Mouse (Mus musculus) retina, postnatal 1 day (tissue): ENCODE data around the gene Syt2.

ENCODE experiments used
- DNase-seq: peaks from one replicate; pipeline ENCODE4 v3.0.0-alpha.2; 2012

The Syt2 gene

DNA sequence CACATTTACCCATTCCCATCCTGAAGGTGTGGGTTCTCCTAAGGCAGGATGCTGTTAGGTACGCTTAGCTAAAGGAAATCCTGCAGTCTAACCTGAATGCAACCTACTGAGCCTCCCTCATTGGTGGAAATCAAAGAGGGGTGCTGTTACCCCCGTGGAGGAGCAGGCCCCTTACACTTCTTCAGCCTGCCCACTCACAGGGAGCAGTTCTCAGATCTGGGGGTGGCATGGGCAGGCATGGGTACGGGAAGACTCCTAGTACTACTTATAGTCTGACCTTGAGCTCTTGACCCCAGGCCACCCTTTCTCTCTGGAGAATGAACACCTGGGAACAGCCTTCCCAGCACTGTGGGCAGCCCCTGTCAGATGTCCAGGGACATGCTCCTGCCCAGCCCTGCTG is 61.0 kb downstream of the Syt2 start:
- no peak for DNase-seq

DNA sequence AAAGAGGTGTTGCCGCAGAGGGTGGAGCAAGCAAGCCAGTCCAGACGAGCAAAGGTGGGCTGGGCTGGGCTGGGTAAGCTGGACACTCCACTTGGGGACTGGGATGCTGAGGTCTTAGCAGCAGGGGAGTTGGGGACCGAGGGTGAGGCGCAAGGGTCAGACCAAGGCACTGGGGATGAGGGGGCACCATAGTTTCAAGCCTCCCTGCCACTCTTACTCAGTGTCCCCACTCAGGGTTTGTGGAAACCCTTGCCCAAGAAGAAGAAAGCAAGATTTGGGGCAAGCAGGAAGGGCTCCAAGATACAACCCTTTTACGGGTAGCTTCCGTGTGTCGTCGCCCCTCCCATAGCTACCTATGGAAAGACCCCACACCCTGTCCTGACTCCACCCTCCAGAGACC is 61.8 kb downstream of the Syt2 start:
- no peak for DNase-seq

DNA sequence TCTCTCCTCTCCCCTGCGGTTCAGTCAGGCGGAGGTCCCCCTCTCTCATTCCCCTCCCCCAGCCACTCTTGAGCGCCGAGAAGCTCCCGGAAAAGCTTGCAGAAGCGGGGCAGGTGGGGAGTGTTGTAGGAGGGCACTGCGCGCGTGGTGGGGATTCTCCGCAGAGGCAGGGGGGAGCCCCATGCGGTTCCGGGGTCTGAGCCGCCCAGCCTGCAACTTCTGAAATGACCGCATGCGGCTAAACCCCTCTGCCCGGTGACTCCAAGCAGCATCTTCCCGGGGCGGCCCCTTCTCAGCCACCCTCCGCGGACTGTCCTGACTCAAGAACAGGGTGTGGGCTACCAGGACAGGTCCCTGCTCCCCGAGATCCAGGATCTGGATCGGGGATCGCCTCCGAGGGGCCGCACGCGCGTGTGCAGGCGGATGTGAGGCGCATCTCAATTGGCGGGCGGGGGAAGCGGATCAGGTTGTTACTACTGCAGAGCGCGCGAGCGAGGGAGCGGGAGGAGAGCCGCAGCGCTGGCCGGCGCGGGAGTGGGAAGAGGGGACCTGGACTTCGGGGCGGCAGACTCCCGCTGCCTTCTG is 62.4 kb downstream of the Syt2 start:
- DNase-seq, result peak; percentile 81

DNA sequence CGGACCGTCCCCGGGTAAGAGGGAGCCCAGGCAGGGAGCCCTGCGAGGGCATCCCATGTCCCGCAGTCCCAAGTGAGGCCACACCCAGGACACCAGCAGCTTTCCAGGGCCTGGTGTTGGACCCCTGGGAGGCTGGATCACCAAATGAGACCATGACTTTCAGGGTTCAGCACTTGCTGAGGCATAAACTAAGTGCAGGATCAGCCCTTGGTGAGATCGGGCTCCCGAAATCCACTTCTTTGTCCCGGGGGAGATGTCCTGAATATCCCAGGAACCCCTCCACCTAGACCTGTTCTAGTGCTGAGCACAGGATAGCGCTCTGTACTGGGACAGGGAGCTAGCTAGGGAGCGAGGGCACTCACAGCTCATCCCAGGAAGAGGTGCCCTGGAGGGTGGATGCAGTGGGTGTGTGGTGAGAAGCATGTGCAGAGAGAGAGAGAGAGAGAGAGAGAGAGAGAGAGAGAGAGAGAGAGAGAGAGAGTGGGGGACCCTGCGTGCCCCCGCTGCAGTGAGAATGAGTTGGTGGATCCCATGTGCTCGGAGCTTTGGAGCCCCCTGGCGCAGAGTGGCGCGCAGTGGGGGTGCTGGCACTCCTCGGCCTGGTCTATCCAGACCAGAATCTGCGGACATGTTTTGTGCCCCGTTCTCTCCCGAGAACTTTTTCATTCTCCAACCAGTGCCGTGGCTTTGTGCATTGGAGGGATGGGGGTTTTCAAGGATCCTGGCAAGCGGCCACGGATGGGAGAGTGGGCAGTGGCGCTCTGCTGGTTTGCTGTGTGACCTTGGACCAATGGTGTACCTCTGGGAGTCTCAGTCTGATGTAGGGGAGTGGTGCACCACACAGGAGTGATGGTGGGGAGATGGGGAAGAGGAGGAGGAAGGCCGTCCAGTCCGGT is 63.2 kb downstream of the Syt2 start:
- DNase-seq, result peak; percentile 44

DNA sequence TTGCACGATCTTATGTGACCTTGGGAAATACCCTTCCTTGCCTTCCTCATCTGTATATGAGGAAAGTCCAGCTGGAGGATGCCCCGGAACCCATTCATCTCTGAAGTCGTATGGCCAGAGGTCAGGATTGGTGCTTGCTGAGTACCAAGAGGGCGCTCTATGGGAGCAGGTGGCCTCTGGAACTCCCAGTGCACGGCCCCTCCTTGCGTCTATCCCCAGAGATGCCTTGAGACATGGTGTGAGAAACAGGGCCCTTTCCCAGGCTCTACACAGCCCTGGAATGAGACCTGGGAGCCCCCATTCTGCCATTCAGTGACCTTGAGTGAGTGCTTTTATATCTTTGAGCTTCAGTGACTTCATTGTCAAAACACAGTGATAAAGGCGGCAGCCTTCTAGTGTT is 64.6 kb downstream of the Syt2 start:
- DNase-seq, result no peak

DNA sequence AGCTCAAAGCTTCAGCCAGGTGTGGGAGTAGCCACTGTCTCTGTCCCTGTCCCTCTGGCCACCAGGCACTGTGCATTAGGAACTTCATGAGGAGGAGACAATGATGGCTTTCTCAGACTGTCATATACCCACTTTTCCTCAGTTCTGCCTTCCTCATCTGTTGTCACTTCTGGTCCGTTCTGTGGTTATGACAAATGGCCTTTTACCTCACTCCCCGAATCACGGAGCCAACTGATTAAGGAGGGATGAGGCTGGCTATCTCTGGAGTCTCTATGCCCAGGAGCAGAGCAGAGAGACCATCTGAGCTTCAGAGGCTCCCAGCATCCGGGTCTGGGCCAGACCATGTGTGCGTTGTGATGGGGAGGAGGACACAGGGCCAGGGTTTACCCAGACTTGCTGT is 65.2 kb downstream of the Syt2 start:
- DNase-seq, result no peak

DNA sequence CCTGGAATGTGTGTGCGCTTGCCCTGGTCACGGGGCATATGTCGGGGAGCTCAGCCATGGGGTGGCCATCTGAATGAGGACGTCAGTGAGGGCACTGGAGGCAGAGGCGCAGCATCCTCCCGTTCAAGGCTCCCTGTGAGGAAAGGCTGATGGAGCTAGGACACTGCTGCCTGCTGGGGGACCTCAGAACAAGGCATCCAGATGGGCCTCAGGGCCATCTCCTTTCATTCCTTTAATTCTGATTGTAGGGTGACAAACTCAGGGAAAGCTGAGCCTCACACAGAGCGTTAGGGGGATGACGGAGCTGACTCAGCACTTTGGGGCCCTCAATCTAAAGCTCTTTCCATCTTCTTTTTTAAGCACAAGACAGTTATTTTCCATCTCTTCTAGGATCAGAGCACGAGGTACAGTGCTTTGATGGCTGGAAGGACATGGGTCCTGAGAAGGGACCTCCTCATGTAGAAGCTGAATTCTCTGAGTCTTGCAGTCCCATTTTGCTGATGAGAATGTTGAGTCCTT is 66.4 kb downstream of the Syt2 start:
- DNase-seq, result no peak

DNA sequence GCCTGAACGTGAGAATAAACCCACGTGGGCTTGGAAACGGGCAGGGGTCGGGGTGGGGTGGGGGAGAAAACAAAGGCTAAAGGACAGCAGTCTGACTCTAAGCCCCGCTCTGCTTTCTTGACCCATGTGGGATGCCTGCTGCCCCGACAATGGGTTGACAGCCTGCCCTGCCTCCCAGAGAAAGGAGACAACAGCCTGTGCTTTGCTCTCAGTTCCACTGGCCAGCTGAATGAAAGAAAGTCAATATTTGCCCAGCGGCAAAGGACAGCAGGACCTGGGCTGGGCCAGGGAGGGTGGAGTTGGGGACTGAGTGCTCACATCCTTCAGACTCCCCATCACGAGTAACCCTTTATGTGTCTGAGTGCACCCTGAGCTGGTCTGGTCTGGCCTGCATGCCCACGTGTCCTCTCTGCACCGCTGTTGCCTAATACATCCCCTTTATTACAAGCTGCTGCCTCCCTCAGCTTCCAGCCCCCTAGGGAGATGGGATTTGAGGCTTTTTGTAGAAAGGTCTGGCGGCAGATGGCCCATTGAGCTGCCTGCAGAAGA is 67.0 kb downstream of the Syt2 start:
- DNase-seq, result peak; percentile 79

DNA sequence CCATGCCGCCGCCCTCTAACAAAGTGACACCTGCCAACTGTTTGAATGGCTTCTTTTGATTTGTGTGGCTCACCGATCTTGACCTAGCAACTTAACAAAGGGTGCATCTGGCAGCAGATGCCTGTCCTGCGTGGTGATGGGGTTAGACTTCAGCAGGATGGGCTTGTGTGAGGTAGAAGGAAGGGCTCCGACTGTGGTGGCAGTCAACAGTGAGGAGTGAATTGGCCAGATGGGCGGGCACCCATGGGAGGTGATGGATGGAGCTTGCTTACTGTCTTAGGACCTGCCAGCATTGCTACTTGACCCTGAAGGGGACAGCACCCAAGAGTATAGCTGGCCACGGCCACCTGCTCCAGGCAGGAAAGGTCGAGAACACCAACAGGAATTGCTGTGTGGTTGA is 67.7 kb downstream of the Syt2 start:
- no peak for DNase-seq

DNA sequence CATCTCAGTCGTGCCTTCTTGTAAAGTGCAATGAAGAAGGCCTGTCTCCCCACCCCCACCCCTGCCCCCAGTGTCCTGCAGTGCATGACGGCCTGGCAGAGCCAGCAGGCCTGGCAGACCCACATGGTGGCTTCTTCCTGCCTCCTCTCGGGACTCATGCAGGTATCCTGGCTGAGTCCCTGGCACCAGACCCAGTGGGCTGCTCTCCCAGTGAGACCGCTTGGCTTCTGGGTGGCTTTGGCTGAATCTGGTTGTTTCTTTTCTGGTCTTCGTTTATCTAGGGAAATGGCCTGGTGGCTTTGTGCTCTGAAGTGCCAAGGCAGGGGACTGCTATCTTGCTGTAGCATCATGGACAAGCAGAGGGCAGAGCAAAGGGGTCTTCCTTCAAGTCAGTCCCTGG is 68.6 kb downstream of the Syt2 start:
- no peak for DNase-seq

DNA sequence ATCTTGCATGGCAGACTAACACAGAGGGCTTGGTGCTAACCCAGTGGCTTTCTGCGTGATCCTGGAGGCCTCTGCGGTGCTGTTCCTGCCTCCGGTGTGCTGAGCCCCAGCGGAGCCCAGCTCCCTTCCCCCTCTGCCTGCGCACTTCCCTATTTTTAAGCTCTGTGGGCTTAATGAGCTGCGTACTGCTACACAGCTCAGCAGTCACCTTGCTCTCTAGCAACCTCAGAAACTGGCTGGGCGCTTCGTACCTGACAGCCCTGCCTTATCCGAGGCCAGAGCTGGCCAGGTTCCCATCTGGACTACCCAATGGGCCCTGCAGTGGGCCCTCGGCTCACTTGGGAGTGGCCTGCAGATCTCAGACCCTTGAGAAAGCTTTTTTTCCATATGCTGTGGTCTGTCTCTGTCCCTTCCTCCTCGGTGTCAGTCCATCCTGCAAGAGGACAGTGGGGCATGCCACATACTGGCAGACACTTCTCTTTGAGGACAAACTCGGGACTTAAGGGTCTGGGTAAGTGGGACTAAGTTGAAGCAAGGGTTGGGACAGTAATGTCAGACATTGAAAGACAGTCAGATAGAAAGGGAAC is 73.3 kb downstream of the Syt2 start:
- DNase-seq, result no peak

DNA sequence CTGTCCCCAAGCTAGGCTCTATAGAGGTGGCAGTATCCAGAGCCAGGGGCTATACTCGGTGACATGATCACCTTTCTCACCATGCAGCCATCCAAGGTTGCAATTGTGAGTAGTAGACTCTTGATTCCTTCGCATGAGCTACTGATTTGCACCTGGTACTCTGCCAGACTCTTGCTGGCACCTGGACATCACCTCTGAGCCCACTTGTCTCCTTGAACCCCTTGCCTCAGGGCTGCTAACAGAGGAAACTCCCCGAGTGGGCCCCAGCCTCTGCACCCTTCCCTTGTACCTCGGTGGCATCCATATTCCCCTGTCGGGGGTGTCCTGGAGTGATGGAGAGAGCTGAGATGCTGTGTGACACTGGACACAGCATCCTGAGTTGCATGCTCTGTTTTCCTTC is 75.0 kb downstream of the Syt2 start:
- DNase-seq, result no peak

DNA sequence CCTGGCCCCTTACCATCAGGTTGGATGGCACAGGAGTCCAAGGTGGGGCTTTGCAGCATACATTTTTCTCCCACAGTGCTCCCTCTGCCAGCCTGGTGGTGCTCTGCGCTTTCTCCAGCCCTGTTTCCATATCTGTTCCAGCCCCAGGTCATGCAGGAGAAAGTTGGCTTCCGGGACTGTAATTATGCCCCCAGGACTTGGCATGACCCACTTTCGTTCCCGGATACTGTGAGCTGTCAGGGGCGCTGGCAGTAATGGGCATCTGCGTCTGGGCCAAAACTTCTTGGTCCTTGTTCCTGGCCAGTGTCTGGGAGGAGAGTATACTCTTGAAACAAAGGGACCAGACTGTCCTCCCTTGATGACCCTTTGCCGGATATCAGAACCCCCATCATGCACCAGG is 76.4 kb downstream of the Syt2 start:
- DNase-seq, result no peak

DNA sequence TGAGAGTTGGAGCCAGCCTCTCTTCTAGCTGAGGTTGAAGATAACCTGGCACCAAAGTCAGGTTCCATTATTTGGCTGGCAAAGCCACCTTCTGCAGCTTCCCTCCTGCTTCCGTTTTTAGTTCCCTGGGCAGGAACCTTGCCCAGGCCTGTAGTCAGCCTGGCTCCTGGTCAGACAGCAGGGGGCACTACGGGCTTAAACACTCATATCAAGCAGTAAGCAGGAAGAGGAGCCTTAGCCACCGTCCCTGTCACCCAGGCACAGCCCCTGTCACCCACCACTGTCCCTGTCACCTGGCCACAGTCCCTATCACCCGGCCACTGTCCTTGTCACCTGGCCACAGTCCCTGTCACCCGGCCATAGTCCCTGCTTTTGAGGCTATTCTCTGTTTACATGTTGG is 78.8 kb downstream of the Syt2 start:
- peak; percentile 58 for DNase-seq

DNA sequence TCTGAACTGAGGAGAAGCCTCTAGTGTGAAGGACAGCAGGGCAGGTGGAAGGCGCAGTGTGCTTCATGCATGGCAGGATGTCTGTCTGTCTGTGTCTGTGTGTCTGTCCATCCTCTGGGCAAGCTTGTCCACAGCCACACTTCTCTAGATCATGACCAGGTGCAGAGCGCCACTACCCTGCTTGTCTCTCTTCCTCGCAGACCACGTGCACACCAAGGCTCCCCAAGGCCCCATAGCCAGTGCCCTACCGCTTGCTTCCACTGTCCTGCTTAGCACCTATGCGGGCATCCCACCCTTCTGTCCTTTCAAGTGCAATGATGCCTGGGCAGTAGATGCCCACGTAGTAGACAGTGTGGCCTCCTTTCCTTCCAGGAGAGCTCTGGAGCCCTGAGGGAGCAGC is 80.0 kb downstream of the Syt2 start:
- no peak for DNase-seq

DNA sequence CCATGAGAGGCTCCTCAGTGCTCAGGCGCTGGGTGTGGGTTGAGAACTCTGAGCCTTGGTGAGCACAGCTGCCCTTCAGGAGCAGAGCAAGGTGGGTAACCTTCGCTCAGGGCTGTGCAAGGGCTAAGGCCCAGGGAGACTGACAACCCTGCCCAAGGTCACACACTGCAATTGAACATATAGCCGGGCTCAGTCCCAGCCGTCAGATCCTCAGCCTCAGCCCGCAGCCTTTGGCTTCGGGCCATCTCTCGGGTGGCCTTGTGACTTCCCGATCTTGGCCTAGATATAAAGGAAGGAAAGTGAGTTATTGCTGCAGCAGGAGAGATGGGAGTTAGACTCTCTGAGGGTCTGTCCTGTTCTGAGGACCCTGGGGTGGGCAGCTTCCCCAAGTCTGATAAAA is 80.8 kb downstream of the Syt2 start:
- no peak for DNase-seq

DNA sequence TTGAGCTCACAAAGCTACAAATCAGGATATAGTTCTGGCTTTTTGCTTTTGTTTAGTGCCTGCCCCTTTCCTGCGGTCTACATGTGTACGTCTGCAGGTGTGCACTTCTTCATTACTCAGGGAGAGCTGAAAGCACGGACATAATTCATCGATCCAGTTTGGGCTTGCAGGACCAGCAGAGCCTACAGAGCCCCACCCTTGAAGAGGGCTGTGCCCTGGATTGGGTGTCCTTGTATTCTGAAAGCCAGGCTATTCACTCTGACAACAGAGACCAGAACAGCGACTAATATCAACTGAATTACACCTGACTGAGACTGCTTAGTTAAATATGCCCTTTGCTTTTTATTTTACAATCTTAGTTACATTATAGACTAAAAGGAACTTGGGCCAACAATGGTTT is 87.2 kb downstream of the Syt2 start:
- no peak for DNase-seq

DNA sequence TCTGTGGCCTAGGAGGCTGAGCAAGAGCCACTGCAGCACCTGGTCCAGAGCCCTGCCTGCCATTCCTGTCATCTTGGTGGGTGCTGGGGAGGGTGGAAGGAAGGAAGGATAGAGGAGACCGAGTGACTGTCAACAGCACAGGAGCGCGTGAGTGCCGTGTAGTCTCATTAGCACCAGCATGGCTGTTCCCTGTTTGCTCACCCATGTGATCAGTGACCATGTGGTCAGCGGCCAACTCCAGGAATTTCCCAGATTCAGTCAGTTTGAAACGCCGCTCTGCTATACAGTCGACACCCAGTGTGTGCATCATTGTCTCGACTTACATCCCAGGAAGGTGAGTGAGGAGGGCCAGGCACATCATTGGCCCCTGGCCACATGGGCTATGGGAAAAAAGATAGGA is 91.0 kb downstream of the Syt2 start:
- peak; percentile 34 for DNase-seq

DNA sequence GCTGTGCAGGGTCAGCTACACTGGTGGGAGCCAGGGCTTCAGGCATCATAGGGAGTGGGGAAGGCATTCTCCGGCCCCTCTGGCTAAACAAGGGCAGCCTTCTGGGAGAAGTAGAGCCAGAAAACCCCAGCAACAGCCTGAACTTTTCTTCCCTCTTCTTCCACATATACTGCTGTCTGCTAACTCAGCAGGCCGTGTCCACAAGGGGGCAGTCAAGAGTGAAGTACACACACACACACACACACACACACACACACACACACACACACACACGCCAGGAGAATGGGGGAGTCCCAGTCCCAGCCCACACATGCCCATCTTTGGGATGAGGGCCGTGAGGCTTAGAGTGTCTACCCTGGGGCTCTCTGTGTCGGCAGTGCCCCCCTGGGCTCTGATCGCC is 95.0 kb downstream of the Syt2 start:
- DNase-seq, result peak; percentile 34

DNA sequence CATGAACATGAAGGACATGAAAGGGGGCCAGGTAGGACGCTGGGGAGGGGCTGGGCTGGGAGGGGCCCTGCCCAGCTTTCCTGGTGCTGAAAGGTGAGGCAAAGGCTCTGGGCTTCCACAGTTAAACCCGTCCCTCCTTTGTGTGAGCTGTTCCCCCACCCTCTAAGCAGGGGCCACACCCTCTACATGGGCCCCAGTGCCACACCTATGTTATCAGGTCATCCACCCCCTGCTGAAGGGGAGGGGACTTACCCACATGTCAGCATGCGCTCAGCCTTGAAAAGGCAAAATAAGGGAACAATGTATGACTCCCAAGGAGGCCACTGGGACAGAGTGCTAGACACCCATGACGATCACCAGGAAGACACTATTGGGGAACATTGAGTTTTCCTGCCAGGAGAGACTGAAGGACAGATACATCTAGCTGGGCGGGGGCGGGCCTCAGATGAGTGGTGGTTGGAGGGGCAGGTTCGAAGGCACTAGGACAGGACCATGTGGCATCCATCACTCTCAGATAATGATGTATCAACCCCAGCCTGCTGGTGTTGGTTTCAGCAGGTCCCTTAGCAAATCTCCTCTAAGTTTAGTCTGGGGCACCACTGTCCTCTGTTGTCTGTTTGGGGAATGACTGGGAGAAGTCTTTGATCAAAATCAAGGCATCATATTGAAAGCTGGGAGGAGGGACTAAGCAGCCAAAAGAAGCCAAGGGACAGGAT is 95.6 kb downstream of the Syt2 start:
- no peak for DNase-seq

DNA sequence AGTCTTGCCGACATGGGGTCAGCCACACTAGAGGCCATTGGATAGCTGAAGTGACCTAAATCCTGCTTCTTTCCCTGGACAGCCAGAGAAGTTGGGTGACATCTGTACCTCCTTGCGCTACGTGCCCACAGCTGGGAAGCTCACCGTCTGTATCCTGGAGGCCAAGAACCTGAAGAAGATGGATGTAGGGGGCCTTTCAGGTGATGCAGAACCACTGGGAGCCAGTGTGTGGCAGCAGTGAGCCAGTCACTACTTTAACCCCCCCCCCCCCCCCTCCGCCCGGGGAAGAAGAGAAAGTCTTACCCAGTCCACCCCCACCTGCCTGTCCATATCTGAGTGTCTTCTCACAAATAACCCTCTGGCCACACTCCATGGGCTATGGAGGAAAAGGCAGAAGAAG is 99.2 kb downstream of the Syt2 start:
- peak; percentile 42 for DNase-seq

DNA sequence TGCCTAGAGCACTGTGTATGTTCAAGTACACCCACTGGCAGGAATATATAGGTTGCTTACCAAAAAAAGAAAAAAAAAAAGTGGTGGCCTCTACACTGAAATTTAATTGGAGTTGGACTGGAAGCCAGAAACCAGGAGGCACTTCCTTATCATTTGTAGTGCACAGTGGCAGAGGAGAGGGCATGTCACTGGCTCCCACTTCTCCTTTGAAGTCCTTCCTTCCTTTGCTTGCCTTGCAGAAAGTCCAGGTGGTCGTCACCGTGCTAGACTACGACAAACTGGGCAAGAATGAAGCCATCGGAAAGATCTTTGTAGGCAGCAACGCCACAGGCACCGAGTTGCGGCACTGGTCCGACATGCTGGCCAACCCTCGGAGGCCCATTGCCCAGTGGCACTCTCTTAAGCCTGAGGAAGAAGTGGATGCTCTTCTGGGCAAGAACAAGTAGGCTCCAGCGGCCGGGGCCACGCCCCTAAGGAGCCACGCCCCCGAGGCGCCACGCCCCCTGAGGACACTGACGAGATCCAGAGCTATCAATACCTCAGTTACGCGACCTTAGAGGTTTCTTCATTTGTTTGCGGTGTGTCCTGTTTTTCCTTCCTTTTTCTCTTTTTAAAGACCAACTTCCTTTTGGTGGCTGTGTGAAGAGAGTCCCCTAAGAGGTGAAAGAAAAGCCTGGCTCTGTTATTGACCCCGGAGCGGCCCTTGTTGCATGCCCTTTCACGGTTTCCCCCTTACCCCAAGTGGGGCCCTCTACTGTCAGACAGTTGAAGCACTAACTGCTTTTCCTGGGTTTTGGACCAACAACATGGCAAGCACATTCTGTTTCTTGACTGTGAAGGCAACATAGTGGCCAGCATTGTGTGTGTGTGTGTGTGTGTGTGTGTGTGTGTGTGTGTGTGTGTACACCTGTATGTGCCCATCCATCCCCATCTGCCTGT is 101.0 kb downstream of the Syt2 start:
- DNase-seq, result peak; percentile 51
